Mouse (Mus musculus) kidney, adult 2 months (tissue): ENCODE data around the gene Gabra5. TPM values are rescaled to one million over a fixed set of nuclear protein-coding genes. Genes with fewer than 3 reads are reported as not detected.

Experiments used
- DNase-seq: peaks from one replicate; pipeline ENCODE4 v3.0.0; 2021
- H3K27ac ChIP-seq: fragments of 200-500 bp; 2 replicates; pipeline ENCODE4 v1.5.1; 2012; ENCODE audit warnings: low read depth, low read length, control low read depth, inconsistent platforms; ENCODE audit not compliant: insufficient read depth
- H3K27me3 ChIP-seq: fragments of 200-500 bp; replicated peaks from 2 replicates; pipeline ENCODE4 v1.6.1; 2012; ENCODE audit warnings: mild to moderate bottlenecking, moderate library complexity, low read length, inconsistent platforms; ENCODE audit not compliant: control insufficient read depth, insufficient read depth
- H3K36me3 ChIP-seq: fragments of 200-500 bp; 2 replicates; pipeline ENCODE4 v1.6.1; 2012; ENCODE audit warnings: mild to moderate bottlenecking, moderate library complexity, low read length, inconsistent platforms; ENCODE audit not compliant: control insufficient read depth, insufficient read depth
- H3K4me1 ChIP-seq: fragments of 200-500 bp; 2 replicates; pipeline ENCODE4 v1.6.1; 2011; ENCODE audit warnings: low read length; ENCODE audit not compliant: control insufficient read depth, insufficient read depth
- H3K4me3 ChIP-seq: fragments of 200-500 bp; 2 replicates; pipeline ENCODE4 v1.5.1; 2011; ENCODE audit warnings: mild to moderate bottlenecking, low read depth, low read length, control low read depth; ENCODE audit not compliant: insufficient read depth
- CTCF ChIP-seq: fragments of 200-500 bp; conservative IDR thresholded peaks from 2 replicates; pipeline ENCODE4 v1.5.1; 2011; ENCODE audit warnings: low read depth, mild to moderate bottlenecking, control low read depth, low read length, moderate library complexity, mixed read lengths; ENCODE audit not compliant: insufficient read depth, insufficient read length
- POLR2A ChIP-seq: fragments of 200-500 bp; IDR thresholded peaks from one replicate; pipeline ENCODE4 v1.6.1; 2011; ENCODE audit warnings: low read depth, low read length, control low read depth
- WGBS: fragments of 180-500 bp; shearing (Covaris S2); methylation state at CpG from one replicate; pipeline ENCODE4 v1.1.7; 2018; 5-methylcytosine and 5-hydroxymethylcytosine counted together
- polyA plus RNA-seq: library from polyadenylated mRNA; depleted of rRNA; stranded (reverse); fragments of >200 nt; gene quantifications from 2 replicates; pipeline ENCODE4 v1.2.3, GENCODE M21; 2012; rRNA removed

The Gabra5 gene
- polyA plus RNA-seq, 1 experiment = 0.05 TPM

- H3K36me3 ChIP-seq = no peaks in the 10 kb centered on the region
- no peaks in the 10 kb centered on the region for H3K4me1 ChIP-seq
- WGBS = 22% methylated on average over 6 of the region's 6 CpGs
- no peak for DNase-seq
- TF ChIP-seq POLR2A (no peak), CTCF (no peak)
- H3K4me3 ChIP-seq = peak overlapping the region; percentile 1; the same call in 1 of the 2 replicates
- no peak overlapping the region for H3K27ac ChIP-seq
- peaks cover 2% of the 10 kb centered on the region; the same call in 1 of the 2 replicates for H3K27me3 ChIP-seq
Measured at GRCm38 (mm10) chr7:57387341-57387654, 122.6 kb downstream of the Gabra5 start.

GRCm38 (mm10) chr7:57386517-57387340 lies 123.1 kb downstream of the Gabra5 start, which contains the start of gene Gabrg3:
Gene Gabrg3 (minus strand): TSS chr7:57387188.
- DNase-seq = no peak
- no peaks in the 10 kb centered on the region for H3K36me3 ChIP-seq
- TF ChIP-seq POLR2A = no peak
- no peak for TF ChIP-seq CTCF
- peak within 1 kb of the TSS; percentile 1; the same call in 1 of the 2 replicates for H3K4me3 ChIP-seq
- H3K27ac ChIP-seq = no peak within 1 kb of the TSS
- 1% methylated on average over 70 of the region's 71 CpGs for WGBS
- H3K27me3 ChIP-seq = peaks cover 2% of the 10 kb centered on the region; the same call in 1 of the 2 replicates
- H3K4me1 ChIP-seq = no peaks in the 10 kb centered on the region

DNA sequence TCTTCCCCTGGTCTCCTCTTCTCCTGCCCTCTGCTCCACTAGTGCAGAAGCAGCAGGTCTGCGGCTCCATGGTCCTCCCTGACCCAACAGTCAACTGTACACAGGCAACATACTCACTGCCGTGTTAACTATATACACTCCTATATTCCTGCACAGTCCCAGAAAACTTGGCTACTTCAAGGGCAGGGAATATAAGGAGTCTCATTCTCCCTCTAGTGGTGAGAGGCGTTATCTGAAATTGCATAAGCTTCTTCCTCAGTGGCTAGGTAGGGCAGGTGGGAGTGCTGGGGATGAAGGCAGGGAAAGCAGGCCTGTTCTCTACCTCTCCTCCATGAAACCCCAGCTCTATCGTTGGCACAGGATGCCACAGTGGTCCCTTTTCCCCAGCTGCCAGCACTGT lies 125.7 kb downstream of the Gabra5 start:
- no peak overlapping the region for H3K27ac ChIP-seq
- H3K27me3 ChIP-seq = peaks cover 2% of the 10 kb centered on the region; the same call in 1 of the 2 replicates
- no peaks in the 10 kb centered on the region for H3K4me1 ChIP-seq
- 22% methylated on average over 4 of the region's 4 CpGs for WGBS
- no peaks in the 10 kb centered on the region for H3K36me3 ChIP-seq
- DNase-seq = peak; percentile 41
- no peak overlapping the region for H3K4me3 ChIP-seq
- TF ChIP-seq POLR2A (no peak), CTCF (no peak; the same call in 1 of the 2 replicates)

DNA sequence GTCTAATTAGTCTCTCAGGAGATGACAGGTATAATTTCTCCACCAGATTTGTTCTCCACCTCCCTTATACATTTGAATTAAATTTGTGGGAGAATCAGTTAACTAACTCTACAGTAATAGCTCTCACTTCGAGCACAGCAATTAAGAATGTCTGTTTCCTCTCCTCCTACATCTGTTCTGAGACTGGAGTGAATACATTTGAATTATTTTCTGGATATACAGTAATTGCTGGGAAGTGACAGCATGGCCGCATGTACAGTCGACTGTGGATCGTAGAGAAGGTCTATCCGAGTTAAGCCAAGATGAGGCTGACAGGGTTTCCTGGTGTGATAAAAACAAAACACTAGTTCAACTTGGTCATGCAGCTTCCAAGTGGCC lies 143.9 kb downstream of the Gabra5 start:
- Histone ChIP-seq H3K36me3 (no peaks in the 10 kb centered on the region), H3K4me1 (no peaks in the 10 kb centered on the region), H3K27ac (no peak overlapping the region), H3K27me3 (no peaks in the 10 kb centered on the region), H3K4me3 (no peak overlapping the region)
- WGBS = 77% methylated on average over 5 of the region's 5 CpGs
- TF ChIP-seq POLR2A = no peak
- no peak for TF ChIP-seq CTCF
- DNase-seq = no peak

- no peaks in the 10 kb centered on the region for H3K27me3 ChIP-seq
- DNase-seq = no peak
- no peaks in the 10 kb centered on the region for H3K4me1 ChIP-seq
- 62% methylated on average over 5 of the region's 5 CpGs for WGBS
- no peaks in the 10 kb centered on the region for H3K36me3 ChIP-seq
- H3K4me3 ChIP-seq = no peak overlapping the region
- H3K27ac ChIP-seq = no peak overlapping the region
- no peak for TF ChIP-seq CTCF
Measured at GRCm38 (mm10) chr7:57365134-57366012, 144.5 kb downstream of the Gabra5 start.

GRCm38 (mm10) chr7:57363812-57364211 lies 146.0 kb downstream of the Gabra5 start:
- no peak for DNase-seq
- WGBS = 51% methylated on average over 6 of the region's 6 CpGs
- Histone ChIP-seq H3K4me3 (no peak overlapping the region), H3K36me3 (no peaks in the 10 kb centered on the region), H3K4me1 (no peaks in the 10 kb centered on the region), H3K27ac (no peak overlapping the region), H3K27me3 (no peaks in the 10 kb centered on the region)
- TF ChIP-seq POLR2A (no peak), CTCF (no peak)

DNA sequence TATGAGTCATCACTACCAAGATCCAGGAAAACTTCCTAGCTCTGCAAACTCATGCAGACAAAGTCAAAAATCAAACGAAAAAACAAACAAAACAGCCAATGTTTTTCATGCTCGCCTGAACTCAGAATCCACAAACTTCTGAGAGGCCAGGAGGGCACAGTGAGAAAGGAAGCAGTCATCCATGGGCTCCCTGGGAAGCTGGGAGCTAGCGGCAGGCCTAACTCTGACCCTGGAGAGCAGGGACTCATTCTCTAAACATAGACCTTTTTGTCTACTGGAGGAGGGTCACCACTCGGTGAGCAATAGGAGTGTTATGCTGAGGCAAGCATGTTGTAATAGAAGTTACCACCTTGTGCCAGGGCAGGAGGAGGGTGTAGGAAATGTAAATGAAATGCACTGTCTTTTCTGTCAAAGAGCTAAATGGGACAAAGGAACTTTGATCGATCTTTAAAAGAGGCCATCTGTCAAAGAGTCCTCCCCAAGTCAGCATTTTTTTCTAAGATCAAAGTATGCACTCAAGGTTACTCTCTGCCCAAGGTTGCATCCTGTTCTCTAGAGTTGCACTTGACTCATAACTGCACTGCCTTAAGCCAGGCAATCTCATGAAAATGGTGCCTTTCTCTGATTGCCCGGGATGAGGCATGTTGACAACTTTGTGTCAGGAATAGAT lies 151.9 kb downstream of the Gabra5 start:
- Histone ChIP-seq H3K4me3 (no peak overlapping the region), H3K4me1 (no peaks in the 10 kb centered on the region), H3K27ac (no peak overlapping the region), H3K27me3 (no peaks in the 10 kb centered on the region), H3K36me3 (no peaks in the 10 kb centered on the region)
- DNase-seq = peak; percentile 62
- TF ChIP-seq POLR2A (no peak), CTCF (no peak)
- 30% methylated on average over 6 of the region's 6 CpGs for WGBS

Other genes starting within 250 kb of the Gabra5 start
- 0.08 and 0.13 TPM in 2 replicates for gene Gabrg3, start 122.9 kb downstream of the Gabra5 start, polyA plus RNA-seq
- gene Gabrb3, start 90.4 kb downstream of the Gabra5 start, polyA plus RNA-seq = 3.5 and 4.2 TPM in 2 replicates